Mouse (Mus musculus) small intestine, adult 2 months (tissue): ENCODE results near the gene Cox6b2.

ENCODE experiments used
- CTCF ChIP-seq: fragments of 200-500 bp; IDR thresholded peaks from 2 replicates; pipeline ENCODE4 v1.5.1; 2012; ENCODE audit warnings: low read depth, mild to moderate bottlenecking, control low read depth, inconsistent platforms, low read length, moderate library complexity, mixed read lengths; ENCODE audit not compliant: insufficient replicate concordance, insufficient read length; ENCODE audit errors: extremely low read depth
- POLR2A ChIP-seq: fragments of 200-500 bp; IDR thresholded peaks from 2 replicates; pipeline ENCODE4 v1.6.1; 2012; ENCODE audit warnings: low read depth, mild to moderate bottlenecking, control low read depth, inconsistent platforms, low read length, moderate library complexity

DNA sequence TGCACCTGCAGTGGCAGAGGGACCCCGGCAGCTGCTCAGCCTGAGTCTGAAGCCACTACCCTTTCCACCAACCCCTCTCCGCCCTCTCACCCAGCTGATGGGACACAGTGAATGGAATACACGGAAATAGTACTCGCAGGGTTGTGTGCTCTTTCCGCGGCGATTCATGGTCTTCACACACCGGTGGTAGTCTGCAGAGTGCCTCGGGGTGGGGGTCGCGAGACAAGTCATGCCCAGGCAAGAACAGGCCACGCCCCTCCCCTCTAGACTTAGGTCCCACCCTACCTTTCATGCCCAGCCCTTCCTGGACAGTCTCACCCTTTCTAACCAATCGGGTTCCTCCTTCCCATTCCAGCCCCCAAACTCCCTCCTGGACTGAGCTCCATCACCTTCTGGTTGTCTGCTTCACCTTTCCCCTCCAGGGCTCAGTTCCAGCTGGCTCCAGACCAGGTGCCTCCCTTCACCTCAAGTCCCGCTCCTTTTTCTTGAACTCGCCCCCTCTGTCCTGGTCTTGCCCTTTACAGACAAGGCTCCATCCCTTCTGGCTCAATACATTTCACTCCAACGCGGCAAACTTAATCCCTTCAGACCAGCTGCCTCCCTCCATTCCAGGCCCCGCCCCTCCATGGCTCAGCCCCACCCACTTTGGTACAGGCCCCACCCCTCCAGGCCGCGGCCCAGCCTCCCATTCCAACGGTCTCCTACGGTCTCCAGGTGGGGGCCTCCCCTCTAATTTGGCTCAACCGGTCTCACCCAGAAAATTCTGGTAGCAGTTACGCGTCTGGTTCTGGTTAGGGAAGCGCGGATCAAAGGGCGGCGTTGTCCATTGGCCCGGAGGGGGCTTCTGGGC is 698 bp downstream of the Cox6b2 start:
- no peak for TF ChIP-seq CTCF
- TF ChIP-seq POLR2A, result no peak
